Mouse (Mus musculus) ovary, postnatal 14 days (tissue): Measurements from ENCODE around the gene Nipal1.

Source experiments
- DNase-seq: peaks from one replicate; pipeline ENCODE4 v3.0.0; 2022; ENCODE audit warnings: low spot score

Nipal1 gene

GRCm38 (mm10) chr5:72665281-72665680 is 17.7 kb downstream of the Nipal1 start:
- DNase-seq = peak; percentile 59

- DNase-seq = no peak
Measured at GRCm38 (mm10) chr5:72666428-72666827, 18.8 kb downstream of the Nipal1 start.

- DNase-seq = no peak
Measured at GRCm38 (mm10) chr5:72668351-72668750, 20.8 kb downstream of the Nipal1 start.

GRCm38 (mm10) chr5:72671017-72671699 is 23.6 kb downstream of the Nipal1 start:
- no peak for DNase-seq

GRCm38 (mm10) chr5:72674994-72675542 is 27.5 kb downstream of the Nipal1 start:
- no peak for DNase-seq

GRCm38 (mm10) chr5:72681451-72681850 is 33.9 kb downstream of the Nipal1 start:
- DNase-seq = no peak

GRCm38 (mm10) chr5:72689556-72689955 is 42.0 kb downstream of the Nipal1 start:
- DNase-seq = no peak

GRCm38 (mm10) chr5:72690516-72690915 is 42.9 kb downstream of the Nipal1 start:
- DNase-seq = no peak

GRCm38 (mm10) chr5:72694684-72695083 is 47.1 kb downstream of the Nipal1 start:
- DNase-seq = no peak

GRCm38 (mm10) chr5:72696491-72696890 is 48.9 kb downstream of the Nipal1 start:
- no peak for DNase-seq

GRCm38 (mm10) chr5:72698343-72698742 is 50.7 kb downstream of the Nipal1 start:
- no peak for DNase-seq

- DNase-seq = no peak
Measured at GRCm38 (mm10) chr5:72698818-72699499, 51.4 kb downstream of the Nipal1 start.

GRCm38 (mm10) chr5:72699500-72699818 is 51.9 kb downstream of the Nipal1 start:
- peak; percentile 11 for DNase-seq

- no peak for DNase-seq
Measured at GRCm38 (mm10) chr5:72702202-72702601, 54.6 kb downstream of the Nipal1 start.

GRCm38 (mm10) chr5:72706095-72706494 is 58.5 kb downstream of the Nipal1 start:
- DNase-seq = no peak

- DNase-seq = no peak
Measured at GRCm38 (mm10) chr5:72706722-72707121, 59.1 kb downstream of the Nipal1 start.

- no peak for DNase-seq
Measured at GRCm38 (mm10) chr5:72709451-72709850, 61.9 kb downstream of the Nipal1 start.

GRCm38 (mm10) chr5:72709976-72710375 is 62.4 kb downstream of the Nipal1 start:
- no peak for DNase-seq

- DNase-seq = peak; percentile 77
Measured at GRCm38 (mm10) chr5:72710572-72711278, 63.1 kb downstream of the Nipal1 start.

GRCm38 (mm10) chr5:72720587-72720986 is 73.0 kb downstream of the Nipal1 start:
- DNase-seq = no peak
